Mouse (Mus musculus): ENCODE results near the gene Mrpl33. TPM values are rescaled to one million over a fixed set of nuclear protein-coding genes. Genes with fewer than 3 reads are reported as not detected.
A peak's percentile ranks its signal among the peaks of the same experiment; 100 is the strongest.

Gene Mrpl33
- polyA plus RNA-seq, 1 experiment from 2014 or later: 214 TPM

GRCm38 (mm10) chr5:31669984-31670383 lies 73.2 kb downstream of the Mrpl33 start:
- Histone ChIP-seq H3K36me3 (replicated peaks; ENCODE audit: control insufficient read depth, insufficient read depth) (no peaks in the 10 kb centered on the region), H3K27ac (no peak overlapping the region), H3K4me3 (replicated peaks; ENCODE audit: low read length) (no peak overlapping the region), H3K9ac (no peak overlapping the region), H3K27me3 (ENCODE audit: control insufficient read depth, insufficient read depth, low read length) (no peaks in the 10 kb centered on the region), H3K4me2 (replicated peaks) (no peak overlapping the region), H3K4me1 (replicated peaks; ENCODE audit: control insufficient read depth, insufficient read depth, low read length) (no peaks in the 10 kb centered on the region), H3K9me3 (ENCODE audit: control insufficient read depth, low read length) (no peaks in the 10 kb centered on the region)
- ATAC-seq (ENCODE audit: low FRiP score) (no peak), DNase-seq (ENCODE audit: low spot score) (no peak)
- 81% methylated on average over 5 of the region's 5 CpGs for WGBS

- no peak for ATAC-seq (ENCODE audit: low FRiP score)
- Histone ChIP-seq H3K4me1 (replicated peaks; ENCODE audit: control insufficient read depth, insufficient read depth, low read length) (no peaks in the 10 kb centered on the region), H3K27me3 (ENCODE audit: control insufficient read depth, insufficient read depth, low read length) (no peaks in the 10 kb centered on the region), H3K9ac (no peak overlapping the region), H3K27ac (no peak overlapping the region), H3K9me3 (ENCODE audit: control insufficient read depth, low read length) (no peaks in the 10 kb centered on the region), H3K4me2 (replicated peaks) (no peak overlapping the region), H3K36me3 (replicated peaks; ENCODE audit: control insufficient read depth, insufficient read depth) (no peaks in the 10 kb centered on the region), H3K4me3 (replicated peaks; ENCODE audit: low read length) (no peak overlapping the region)
- WGBS: 65% methylated on average over 2 of the region's 2 CpGs
- no peak for DNase-seq (ENCODE audit: low spot score)
Measured at GRCm38 (mm10) chr5:31671137-31671536, 74.4 kb downstream of the Mrpl33 start.

- DNase-seq (ENCODE audit: low spot score): no peak
Measured at GRCm38 (mm10) chr5:31673431-31673830, 76.7 kb downstream of the Mrpl33 start.

GRCm38 (mm10) chr5:31678000-31678399 lies 81.3 kb downstream of the Mrpl33 start:
- no peaks in the 10 kb centered on the region for H3K9me3 ChIP-seq (ENCODE audit: control insufficient read depth, low read length)
- H3K9ac ChIP-seq: no peak overlapping the region
- H3K27me3 ChIP-seq (ENCODE audit: control insufficient read depth, insufficient read depth, low read length): no peaks in the 10 kb centered on the region
- H3K4me2 ChIP-seq (replicated peaks): no peak overlapping the region
- ATAC-seq (ENCODE audit: low FRiP score) (no peak), DNase-seq (ENCODE audit: low spot score) (no peak)
- H3K4me3 ChIP-seq (replicated peaks; ENCODE audit: low read length): no peak overlapping the region
- no peaks in the 10 kb centered on the region for H3K36me3 ChIP-seq (replicated peaks; ENCODE audit: control insufficient read depth, insufficient read depth)
- H3K27ac ChIP-seq: no peak overlapping the region
- WGBS: 91% methylated on average over 1 of the region's 1 CpGs
- no peaks in the 10 kb centered on the region for H3K4me1 ChIP-seq (replicated peaks; ENCODE audit: control insufficient read depth, insufficient read depth, low read length)

More at GRCm38 (mm10) chr5:31673431-31673830, 76.7 kb downstream of the Mrpl33 start:
- Histone ChIP-seq H3K9me3 (ENCODE audit: control insufficient read depth, low read length) (no peaks in the 10 kb centered on the region), H3K27me3 (ENCODE audit: control insufficient read depth, insufficient read depth, low read length) (no peaks in the 10 kb centered on the region), H3K4me2 (replicated peaks) (no peak overlapping the region), H3K9ac (no peak overlapping the region), H3K36me3 (replicated peaks; ENCODE audit: control insufficient read depth, insufficient read depth) (no peaks in the 10 kb centered on the region), H3K4me3 (replicated peaks; ENCODE audit: low read length) (no peak overlapping the region), H3K4me1 (replicated peaks; ENCODE audit: control insufficient read depth, insufficient read depth, low read length) (no peaks in the 10 kb centered on the region), H3K27ac (no peak overlapping the region)
- no peak for ATAC-seq (ENCODE audit: low FRiP score)
- WGBS: 86% methylated on average over 2 of the region's 2 CpGs

GRCm38 (mm10) chr5:31680183-31680582 lies 83.4 kb downstream of the Mrpl33 start:
- no peak overlapping the region for H3K27ac ChIP-seq
- DNase-seq (ENCODE audit: low spot score) (no peak), ATAC-seq (ENCODE audit: low FRiP score) (no peak)
- H3K4me1 ChIP-seq (replicated peaks; ENCODE audit: control insufficient read depth, insufficient read depth, low read length): no peaks in the 10 kb centered on the region
- 88% methylated on average over 4 of the region's 4 CpGs for WGBS
- no peak overlapping the region for H3K4me2 ChIP-seq (replicated peaks)
- no peaks in the 10 kb centered on the region for H3K36me3 ChIP-seq (replicated peaks; ENCODE audit: control insufficient read depth, insufficient read depth)
- H3K4me3 ChIP-seq (replicated peaks; ENCODE audit: low read length): no peak overlapping the region
- no peak overlapping the region for H3K9ac ChIP-seq
- H3K9me3 ChIP-seq (ENCODE audit: control insufficient read depth, low read length): no peaks in the 10 kb centered on the region
- H3K27me3 ChIP-seq (ENCODE audit: control insufficient read depth, insufficient read depth, low read length): no peaks in the 10 kb centered on the region

- Histone ChIP-seq H3K4me2 (replicated peaks) (no peak overlapping the region), H3K9ac (no peak overlapping the region), H3K4me1 (replicated peaks; ENCODE audit: control insufficient read depth, insufficient read depth, low read length) (no peaks in the 10 kb centered on the region), H3K36me3 (replicated peaks; ENCODE audit: control insufficient read depth, insufficient read depth) (no peaks in the 10 kb centered on the region), H3K9me3 (ENCODE audit: control insufficient read depth, low read length) (no peaks in the 10 kb centered on the region), H3K4me3 (replicated peaks; ENCODE audit: low read length) (no peak overlapping the region), H3K27me3 (ENCODE audit: control insufficient read depth, insufficient read depth, low read length) (no peaks in the 10 kb centered on the region), H3K27ac (no peak overlapping the region)
- WGBS: 94% methylated on average over 1 of the region's 1 CpGs
- DNase-seq (ENCODE audit: low spot score) (no peak), ATAC-seq (ENCODE audit: low FRiP score) (no peak)
Measured at GRCm38 (mm10) chr5:31682305-31682704, 85.6 kb downstream of the Mrpl33 start.

- Histone ChIP-seq H3K9ac (no peak overlapping the region), H3K4me2 (replicated peaks) (no peak overlapping the region), H3K9me3 (ENCODE audit: control insufficient read depth, low read length) (no peaks in the 10 kb centered on the region), H3K4me1 (replicated peaks; ENCODE audit: control insufficient read depth, insufficient read depth, low read length) (no peaks in the 10 kb centered on the region), H3K36me3 (replicated peaks; ENCODE audit: control insufficient read depth, insufficient read depth) (no peaks in the 10 kb centered on the region), H3K27me3 (ENCODE audit: control insufficient read depth, insufficient read depth, low read length) (no peaks in the 10 kb centered on the region), H3K4me3 (replicated peaks; ENCODE audit: low read length) (no peak overlapping the region), H3K27ac (no peak overlapping the region)
- WGBS: 66% methylated on average over 2 of the region's 2 CpGs
- DNase-seq (ENCODE audit: low spot score) (no peak), ATAC-seq (ENCODE audit: low FRiP score) (no peak)
Measured at GRCm38 (mm10) chr5:31686040-31686439, 89.3 kb downstream of the Mrpl33 start.

- 95% methylated on average over 3 of the region's 3 CpGs for WGBS
- DNase-seq (ENCODE audit: low spot score) (no peak), ATAC-seq (ENCODE audit: low FRiP score) (no peak)
- no peaks in the 10 kb centered on the region for H3K36me3 ChIP-seq (replicated peaks; ENCODE audit: control insufficient read depth, insufficient read depth)
- H3K27me3 ChIP-seq (ENCODE audit: control insufficient read depth, insufficient read depth, low read length): no peaks in the 10 kb centered on the region
- H3K4me3 ChIP-seq (replicated peaks; ENCODE audit: low read length): no peak overlapping the region
- no peaks in the 10 kb centered on the region for H3K4me1 ChIP-seq (replicated peaks; ENCODE audit: control insufficient read depth, insufficient read depth, low read length)
- H3K9ac ChIP-seq: no peak overlapping the region
- no peaks in the 10 kb centered on the region for H3K9me3 ChIP-seq (ENCODE audit: control insufficient read depth, low read length)
- H3K27ac ChIP-seq: no peak overlapping the region
- no peak overlapping the region for H3K4me2 ChIP-seq (replicated peaks)
Measured at GRCm38 (mm10) chr5:31687972-31688371, 91.2 kb downstream of the Mrpl33 start.

GRCm38 (mm10) chr5:31693191-31693590 lies 96.5 kb downstream of the Mrpl33 start:
- no peak for DNase-seq (ENCODE audit: low spot score)
- H3K4me1 ChIP-seq (replicated peaks; ENCODE audit: control insufficient read depth, insufficient read depth, low read length): peaks cover 6% of the 10 kb centered on the region
- no peaks in the 10 kb centered on the region for H3K27me3 ChIP-seq (ENCODE audit: control insufficient read depth, insufficient read depth, low read length)
- H3K4me3 ChIP-seq (replicated peaks; ENCODE audit: low read length): no peak overlapping the region
- H3K36me3 ChIP-seq (replicated peaks; ENCODE audit: control insufficient read depth, insufficient read depth): no peaks in the 10 kb centered on the region
- H3K4me2 ChIP-seq (replicated peaks): no peak overlapping the region
- ATAC-seq (ENCODE audit: low FRiP score): no peak
- no peak overlapping the region for H3K9ac ChIP-seq
- H3K27ac ChIP-seq: no peak overlapping the region
- H3K9me3 ChIP-seq (ENCODE audit: control insufficient read depth, low read length): no peaks in the 10 kb centered on the region

- ATAC-seq (ENCODE audit: low FRiP score) (no peak), DNase-seq (ENCODE audit: low spot score) (no peak)
- Histone ChIP-seq H3K27me3 (ENCODE audit: control insufficient read depth, insufficient read depth, low read length) (no peaks in the 10 kb centered on the region), H3K9me3 (ENCODE audit: control insufficient read depth, low read length) (no peaks in the 10 kb centered on the region), H3K27ac (peak within 1 kb of the TSS; percentile 92), H3K9ac (peak within 1 kb of the TSS; percentile 64), H3K4me2 (replicated peaks) (peak within 1 kb of the TSS; percentile 74), H3K36me3 (replicated peaks; ENCODE audit: control insufficient read depth, insufficient read depth) (no peaks in the 10 kb centered on the region; the same call in 1 of the 2 replicates), H3K4me1 (replicated peaks; ENCODE audit: control insufficient read depth, insufficient read depth, low read length) (peaks cover 6% of the 10 kb centered on the region), H3K4me3 (replicated peaks; ENCODE audit: low read length) (peak within 1 kb of the TSS; percentile 56)
- WGBS: 7% methylated on average over 18 of the region's 18 CpGs
Measured at GRCm38 (mm10) chr5:31696971-31697643, 100.4 kb downstream of the Mrpl33 start, which contains the start of gene Rbks. Rbks (minus strand) TSS chr5:31697627.
